In genomic region chr4:107318646-107319045, GRCm38 (mm10) we compare ENCODE assay signal across 29 mouse cellular contexts. TPM values are rescaled to one million over a fixed set of nuclear protein-coding genes. Genes with fewer than 3 reads are reported as not detected.
DNase-seq lines count a peak whose midpoint lies in the region; ATAC-seq lines count a peak whose summit lies in the region.
"Had no signal": no experiment of that assay in that cellular context is flagged by ENCODE, and none has a peak within 500 bp of the region (broad histone marks: within the 10 kb centered on the region; RNA-seq: fewer than 3 reads in every experiment).

No protein-coding gene starts in this region.

- no peak for ATAC-seq in activated CD4-positive, CD25-positive, alpha-beta regulatory T cell, adult 4 months
- ATAC-seq: CD4-positive, CD25-positive, alpha-beta regulatory T cell, adult 4 months; forebrain, embryonic 14.5 days; forebrain, embryonic 16.5 days; Patski had no signal

- DNase-seq in ovary, adult 18-20 months (ENCODE audit: low spot score) = peak; percentile 16
- DNase-seq in ovary, postnatal 36 days (ENCODE audit: low spot score) = no peak
- DNase-seq in brain, adult 2 months (ENCODE audit: low read depth, low spot score) = peak; percentile 65
- DNase-seq in testis, postnatal 10 days (ENCODE audit: low spot score) = peak; percentile 50
- DNase-seq in adrenal gland, postnatal 10 days = no peak
- DNase-seq: adrenal gland, adult 2 months; adrenal gland, postnatal 14 days; adrenal gland, postnatal 36 days; B cell, adult 2 months; cerebellum, adult 11 months; cerebellum, adult 18-20 months; cerebellum, adult 8-10 months; cerebellum, adult 9-11 months; cerebellum, postnatal 14 days; cerebellum, postnatal 36 days; embryo, embryonic 11 days had no signal

RNA-seq across cellular contexts. Expression of gene Yipf1, which starts 4.5 kb away (rescaled TPM):
- 100 to 1,000 TPM in 1 of 2 experiments, 10 to 100 TPM in 1; 91.4 to 105 TPM for polyA plus RNA-seq in activated CD4-positive, CD25-positive, alpha-beta regulatory T cell, adult 4 months (2017; shearing (Covaris generic))
- 10 to 100 TPM; 49.3 to 52.6 TPM for total RNA-seq in adrenal gland, postnatal 10 days (2021)

RNA-seq across cellular contexts. Expression of gene Dio1, which starts 11.7 kb away (rescaled TPM):
- polyA plus RNA-seq in activated CD4-positive, CD25-positive, alpha-beta regulatory T cell, adult 4 months (2017; shearing (Covaris generic)) = not detected
- total RNA-seq in adrenal gland, postnatal 10 days (2021) = 10 to 100 TPM in 1 of 2 experiments, 1 to 10 TPM in 1; 9.1 to 12.2 TPM
- total RNA-seq: adrenal gland, postnatal 36 days; common myeloid progenitor, adult 5-6 weeks; G1E had no signal
- polyA plus RNA-seq: brain, embryonic 14.5 days; CD4-positive, CD25-positive, alpha-beta regulatory T cell, adult 4 months; embryonic facial prominence, embryonic 11.5 days; embryonic facial prominence, embryonic 13.5 days; erythroblast, embryonic 14.5 days; forebrain, embryonic 10.5 days; forebrain, embryonic 12.5 days; forebrain, embryonic 14.5 days; forebrain, embryonic 16.5 days; G1E; Patski had no signal

RNA-seq across cellular contexts. Expression of gene Ndc1, which starts 48.9 kb away (rescaled TPM):
- 1 to 10 TPM; 7.0 TPM for polyA plus RNA-seq in activated CD4-positive, CD25-positive, alpha-beta regulatory T cell, adult 4 months (2017; shearing (Covaris generic))
- 10 to 100 TPM; 15.2 to 16.9 TPM for total RNA-seq in adrenal gland, postnatal 10 days (2021)

Comparison
In these comparisons a context has a peak if more than half of its experiments do, and no peak if none do; other contexts are left out.
1. DNase-seq: peak in ovary, adult 18-20 months (single experiment), brain, adult 2 months (single experiment) and testis, postnatal 10 days (single experiment); none in ovary, postnatal 36 days (single experiment) and adrenal gland, postnatal 10 days (single experiment).